Mouse (Mus musculus): ENCODE measurements around the gene Daglb. TPM values are rescaled to one million over a fixed set of nuclear protein-coding genes. Genes with fewer than 3 reads are reported as not detected.

Gene Daglb
- polyA plus RNA-seq, 1 experiment from 2014 or later, result 21.7 TPM

DNA sequence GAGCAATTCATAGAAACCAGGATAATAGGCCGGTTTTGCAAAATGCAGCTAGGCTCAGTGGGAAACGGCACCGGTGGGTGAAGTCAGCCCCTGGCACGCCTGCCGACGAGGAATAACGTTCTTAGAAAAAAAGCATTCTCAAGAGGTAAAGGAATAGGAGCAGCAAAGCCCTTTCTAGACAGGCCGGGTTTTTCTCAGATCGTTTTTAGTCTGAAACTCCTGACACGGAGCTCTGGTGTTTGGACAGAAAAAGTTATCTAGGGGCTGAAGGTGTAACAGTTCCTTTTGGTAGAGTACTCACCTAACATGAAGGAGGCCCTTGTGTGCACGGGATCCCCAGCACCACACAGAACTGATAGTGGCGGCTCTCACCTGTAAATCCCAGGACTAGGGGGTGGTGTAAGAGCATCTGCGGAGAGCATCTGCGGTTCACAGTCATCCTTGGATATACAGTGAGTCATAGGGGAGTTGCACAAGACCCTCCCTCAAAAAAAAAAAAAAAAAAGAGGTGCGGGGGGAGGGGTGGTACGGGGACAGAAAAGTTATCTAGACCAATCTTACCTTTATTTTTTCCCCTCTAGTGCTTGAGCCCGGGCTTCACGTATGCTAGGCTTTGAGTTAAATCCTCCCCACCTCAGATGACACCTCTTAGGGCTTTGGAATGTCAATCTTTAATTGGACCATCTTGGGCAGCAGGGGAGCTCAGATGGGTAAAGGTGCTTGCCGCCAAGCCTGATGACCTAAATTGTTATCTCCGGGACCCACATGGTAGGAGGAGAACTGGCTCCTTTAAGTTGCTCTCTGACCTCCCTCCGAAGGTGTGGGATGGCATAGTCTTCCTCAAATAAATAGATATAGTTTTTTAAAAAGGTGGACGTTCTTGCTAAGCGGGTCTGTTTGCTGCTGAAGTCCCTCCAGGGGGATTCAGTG lies 1.0 kb downstream of the Daglb start:
- Histone ChIP-seq H3K27me3 (ENCODE audit: control insufficient read depth, insufficient read depth, low read length) (no peaks in the 10 kb centered on the region), H3K9ac (replicated peaks; ENCODE audit: low read depth, low read length) (peak overlapping the region; percentile 64), H3K9me3 (ENCODE audit: control insufficient read depth, low read length) (no peaks in the 10 kb centered on the region), H3K4me2 (ENCODE audit: low read depth, low read length) (peak overlapping the region; percentile 84), H3K36me3 (ENCODE audit: control insufficient read depth, insufficient read depth, low read length) (0 out of 2 replicates have a peak, but pooled peaks cover 10% of the 10 kb centered on the region), H3K27ac (ENCODE audit: low read depth, low read length) (no peak overlapping the region), H3K4me1 (ENCODE audit: control insufficient read depth, insufficient read depth, low read length) (peaks cover 7% of the 10 kb centered on the region; the same call in 1 of the 2 replicates), H3K4me3 (ENCODE audit: low read depth, low read length) (peak overlapping the region; percentile 76)
- no peak for ATAC-seq (ENCODE audit: low read depth)
- 40% methylated on average over 23 of the region's 23 CpGs for WGBS

DNA sequence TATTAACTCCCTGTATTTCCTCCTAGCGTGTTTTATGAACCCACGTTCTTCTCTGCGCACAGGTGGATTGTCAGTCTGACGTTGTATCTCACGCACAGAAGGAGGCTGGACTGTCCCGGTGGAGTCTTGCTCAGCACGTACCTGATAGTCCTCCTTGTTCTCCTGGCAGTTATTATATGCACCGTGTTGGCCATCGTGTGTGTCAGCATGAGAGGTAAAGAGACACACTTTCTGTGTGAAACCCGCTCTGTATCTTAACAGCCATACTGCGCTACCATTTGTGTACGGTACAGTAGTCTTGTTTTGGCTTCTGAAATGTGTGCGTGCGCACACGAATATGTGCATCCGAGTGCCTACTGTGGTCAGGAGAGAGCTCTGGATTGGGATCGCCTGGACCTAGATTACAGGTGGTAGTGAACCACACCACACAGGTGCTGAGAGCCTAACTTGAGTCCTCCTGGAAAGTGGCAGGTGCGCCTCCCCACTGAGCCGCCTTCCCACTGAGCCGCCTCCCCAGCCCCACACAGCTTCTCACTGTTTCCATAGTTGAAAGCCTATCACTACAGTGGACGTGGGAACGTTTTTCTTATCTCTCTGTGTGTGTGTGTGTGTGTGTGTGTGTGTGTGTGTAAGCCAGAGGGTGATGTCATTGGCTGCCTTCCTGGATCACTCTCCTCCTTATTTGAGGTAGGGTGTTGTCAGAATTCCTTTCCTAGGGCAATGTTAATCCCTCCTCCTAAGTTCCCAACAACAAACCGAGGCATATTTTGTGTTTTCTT lies 2.7 kb downstream of the Daglb start:
- Histone ChIP-seq H3K9me3 (ENCODE audit: control insufficient read depth, low read length) (no peaks in the 10 kb centered on the region), H3K27ac (ENCODE audit: low read depth, low read length) (no peak overlapping the region), H3K27me3 (ENCODE audit: control insufficient read depth, insufficient read depth, low read length) (no peaks in the 10 kb centered on the region), H3K4me1 (ENCODE audit: control insufficient read depth, insufficient read depth, low read length) (peaks cover 7% of the 10 kb centered on the region; the same call in 1 of the 2 replicates), H3K36me3 (ENCODE audit: control insufficient read depth, insufficient read depth, low read length) (0 out of 2 replicates have a peak, but pooled peaks cover 10% of the 10 kb centered on the region), H3K9ac (replicated peaks; ENCODE audit: low read depth, low read length) (no peak overlapping the region), H3K4me2 (ENCODE audit: low read depth, low read length) (no peak overlapping the region), H3K4me3 (ENCODE audit: low read depth, low read length) (no peak overlapping the region)
- 95% methylated on average over 23 of the region's 23 CpGs for WGBS
- no peak for ATAC-seq (ENCODE audit: low read depth)

DNA sequence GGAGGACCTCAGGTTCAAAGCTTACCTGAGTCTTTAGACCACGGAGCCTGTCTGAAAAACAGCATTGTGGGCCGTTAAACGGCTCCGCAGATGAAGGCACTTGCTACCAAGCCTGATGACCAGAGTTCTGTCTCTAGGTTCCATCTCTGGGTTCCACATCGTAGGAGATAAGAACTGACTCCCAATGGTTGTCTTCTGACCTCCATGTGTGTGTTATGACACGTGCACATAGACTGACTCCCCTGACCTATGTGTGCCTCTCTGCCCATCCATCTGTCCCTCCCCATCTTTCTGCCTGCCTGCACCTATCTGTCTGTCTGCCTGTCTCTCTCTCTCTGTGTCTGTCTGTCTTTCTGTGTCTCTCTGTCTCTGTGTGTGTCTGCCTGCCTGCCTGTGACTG lies 3.5 kb downstream of the Daglb start:
- 95% methylated on average over 6 of the region's 6 CpGs for WGBS
- H3K4me3 ChIP-seq (ENCODE audit: low read depth, low read length), result no peak overlapping the region
- ATAC-seq (ENCODE audit: low read depth), result no peak
- peaks cover 14% of the 10 kb centered on the region; the same call in 1 of the 2 replicates for H3K36me3 ChIP-seq (ENCODE audit: control insufficient read depth, insufficient read depth, low read length)
- H3K27ac ChIP-seq (ENCODE audit: low read depth, low read length), result no peak overlapping the region
- no peak overlapping the region for H3K9ac ChIP-seq (replicated peaks; ENCODE audit: low read depth, low read length)
- H3K4me1 ChIP-seq (ENCODE audit: control insufficient read depth, insufficient read depth, low read length), result peaks cover 7% of the 10 kb centered on the region; the same call in 1 of the 2 replicates
- no peak overlapping the region for H3K4me2 ChIP-seq (ENCODE audit: low read depth, low read length)
- no peaks in the 10 kb centered on the region for H3K27me3 ChIP-seq (ENCODE audit: control insufficient read depth, insufficient read depth, low read length)
- H3K9me3 ChIP-seq (ENCODE audit: control insufficient read depth, low read length), result no peaks in the 10 kb centered on the region

DNA sequence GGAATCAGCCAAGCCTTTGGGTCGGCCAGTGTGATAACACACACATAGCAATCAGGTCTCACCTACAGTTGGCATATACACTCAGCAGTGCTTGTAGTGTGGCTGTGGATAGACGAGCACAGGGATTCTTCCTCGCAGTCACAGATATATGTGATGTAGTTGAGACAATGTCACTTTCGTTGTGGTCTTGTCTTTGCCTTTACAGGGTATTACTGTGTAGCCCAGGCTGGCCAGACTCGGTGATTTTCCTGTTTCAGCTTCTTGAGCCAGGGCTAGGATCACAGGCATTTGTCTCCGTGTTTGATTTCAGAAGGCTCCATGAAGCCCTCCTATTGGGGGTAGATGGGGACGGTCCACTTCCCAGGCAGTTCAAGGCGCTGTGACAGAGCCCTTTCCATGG lies 5.2 kb downstream of the Daglb start:
- Histone ChIP-seq H3K4me1 (ENCODE audit: control insufficient read depth, insufficient read depth, low read length) (peaks cover 7% of the 10 kb centered on the region; the same call in 1 of the 2 replicates), H3K36me3 (ENCODE audit: control insufficient read depth, insufficient read depth, low read length) (peaks cover 21% of the 10 kb centered on the region), H3K4me3 (ENCODE audit: low read depth, low read length) (no peak overlapping the region), H3K9me3 (ENCODE audit: control insufficient read depth, low read length) (no peaks in the 10 kb centered on the region), H3K4me2 (ENCODE audit: low read depth, low read length) (no peak overlapping the region), H3K9ac (replicated peaks; ENCODE audit: low read depth, low read length) (no peak overlapping the region), H3K27me3 (ENCODE audit: control insufficient read depth, insufficient read depth, low read length) (no peaks in the 10 kb centered on the region), H3K27ac (ENCODE audit: low read depth, low read length) (no peak overlapping the region)
- ATAC-seq (ENCODE audit: low read depth), result no peak
- 96% methylated on average over 8 of the region's 8 CpGs for WGBS

DNA sequence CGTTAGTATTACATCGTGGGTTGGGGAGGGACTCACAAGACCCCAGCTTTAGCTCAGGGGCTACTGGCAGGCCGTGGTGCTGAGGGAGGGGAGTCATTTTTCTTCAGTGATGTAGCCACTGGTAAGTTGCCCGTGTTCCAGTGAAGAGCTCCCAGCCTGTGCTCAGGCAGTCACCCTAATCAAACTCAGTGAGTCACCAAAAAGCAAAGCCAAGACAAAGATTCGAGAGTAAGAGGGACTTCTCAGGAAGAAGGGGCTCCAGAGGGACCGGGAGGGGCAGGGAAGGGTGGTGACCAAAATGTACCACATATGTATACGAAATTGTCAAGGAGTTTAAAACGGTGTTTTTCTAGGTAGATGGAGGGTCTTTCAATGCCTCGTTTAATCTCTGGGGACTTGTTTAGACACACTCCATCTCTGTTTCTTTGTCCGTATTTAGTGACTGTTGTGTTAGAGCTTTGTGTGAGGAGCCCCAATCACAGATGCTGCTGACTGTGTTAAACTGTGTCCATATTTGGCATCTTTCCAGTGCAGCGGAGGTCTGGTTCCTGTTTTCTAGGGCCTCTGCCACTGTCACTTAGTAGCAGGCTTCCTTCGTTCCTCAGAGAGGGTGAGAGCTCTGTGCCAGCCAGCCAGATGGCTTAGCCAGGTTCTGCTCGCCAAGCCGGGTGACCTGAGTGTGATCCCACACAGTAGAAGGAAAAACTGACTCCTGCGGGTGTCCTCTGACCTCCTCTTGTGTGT lies 6.2 kb downstream of the Daglb start:
- no peak overlapping the region for H3K4me3 ChIP-seq (ENCODE audit: low read depth, low read length)
- H3K36me3 ChIP-seq (ENCODE audit: control insufficient read depth, insufficient read depth, low read length), result peaks cover 31% of the 10 kb centered on the region
- ATAC-seq (ENCODE audit: low read depth), result no peak
- H3K4me2 ChIP-seq (ENCODE audit: low read depth, low read length), result no peak overlapping the region
- no peaks in the 10 kb centered on the region for H3K27me3 ChIP-seq (ENCODE audit: control insufficient read depth, insufficient read depth, low read length)
- no peak overlapping the region; the same call in 1 of the 2 replicates for H3K27ac ChIP-seq (ENCODE audit: low read depth, low read length)
- WGBS, result 74% methylated on average over 15 of the region's 15 CpGs
- peaks cover 2% of the 10 kb centered on the region; the same call in 1 of the 2 replicates for H3K4me1 ChIP-seq (ENCODE audit: control insufficient read depth, insufficient read depth, low read length)
- H3K9ac ChIP-seq (replicated peaks; ENCODE audit: low read depth, low read length), result no peak overlapping the region
- no peaks in the 10 kb centered on the region for H3K9me3 ChIP-seq (ENCODE audit: control insufficient read depth, low read length)

DNA sequence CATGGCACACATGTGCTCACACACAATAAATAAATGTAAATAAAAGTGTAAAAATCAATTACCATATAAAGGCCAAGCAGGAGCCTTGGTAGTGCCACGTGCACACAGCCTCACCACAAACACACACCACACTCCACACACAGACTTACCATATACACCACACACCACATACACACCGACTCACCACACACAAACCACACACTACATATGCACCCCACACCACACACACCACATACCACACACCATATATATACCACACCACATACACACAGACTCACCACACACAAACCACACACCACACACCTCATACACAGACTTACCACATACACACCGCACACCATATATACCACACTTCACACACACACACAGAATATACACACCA lies 6.8 kb downstream of the Daglb start:
- Histone ChIP-seq H3K27me3 (ENCODE audit: control insufficient read depth, insufficient read depth, low read length) (no peaks in the 10 kb centered on the region), H3K9ac (replicated peaks; ENCODE audit: low read depth, low read length) (no peak overlapping the region), H3K27ac (ENCODE audit: low read depth, low read length) (peak overlapping the region; percentile 3; the same call in 1 of the 2 replicates), H3K36me3 (ENCODE audit: control insufficient read depth, insufficient read depth, low read length) (peaks cover 35% of the 10 kb centered on the region), H3K4me3 (ENCODE audit: low read depth, low read length) (no peak overlapping the region), H3K4me2 (ENCODE audit: low read depth, low read length) (no peak overlapping the region), H3K9me3 (ENCODE audit: control insufficient read depth, low read length) (no peaks in the 10 kb centered on the region), H3K4me1 (ENCODE audit: control insufficient read depth, insufficient read depth, low read length) (no peaks in the 10 kb centered on the region)
- 92% methylated on average over 3 of the region's 3 CpGs for WGBS
- ATAC-seq (ENCODE audit: low read depth), result no peak

GRCm38 (mm10) chr5:143471953-143472618 lies 7.7 kb downstream of the Daglb start:
- Histone ChIP-seq H3K27me3 (ENCODE audit: control insufficient read depth, insufficient read depth, low read length) (no peaks in the 10 kb centered on the region), H3K4me2 (ENCODE audit: low read depth, low read length) (no peak overlapping the region), H3K27ac (ENCODE audit: low read depth, low read length) (no peak overlapping the region), H3K9me3 (ENCODE audit: control insufficient read depth, low read length) (no peaks in the 10 kb centered on the region), H3K4me3 (ENCODE audit: low read depth, low read length) (no peak overlapping the region), H3K9ac (replicated peaks; ENCODE audit: low read depth, low read length) (no peak overlapping the region), H3K36me3 (ENCODE audit: control insufficient read depth, insufficient read depth, low read length) (peaks cover 35% of the 10 kb centered on the region), H3K4me1 (ENCODE audit: control insufficient read depth, insufficient read depth, low read length) (no peaks in the 10 kb centered on the region)
- 87% methylated on average over 9 of the region's 9 CpGs for WGBS
- no peak for ATAC-seq (ENCODE audit: low read depth)

DNA sequence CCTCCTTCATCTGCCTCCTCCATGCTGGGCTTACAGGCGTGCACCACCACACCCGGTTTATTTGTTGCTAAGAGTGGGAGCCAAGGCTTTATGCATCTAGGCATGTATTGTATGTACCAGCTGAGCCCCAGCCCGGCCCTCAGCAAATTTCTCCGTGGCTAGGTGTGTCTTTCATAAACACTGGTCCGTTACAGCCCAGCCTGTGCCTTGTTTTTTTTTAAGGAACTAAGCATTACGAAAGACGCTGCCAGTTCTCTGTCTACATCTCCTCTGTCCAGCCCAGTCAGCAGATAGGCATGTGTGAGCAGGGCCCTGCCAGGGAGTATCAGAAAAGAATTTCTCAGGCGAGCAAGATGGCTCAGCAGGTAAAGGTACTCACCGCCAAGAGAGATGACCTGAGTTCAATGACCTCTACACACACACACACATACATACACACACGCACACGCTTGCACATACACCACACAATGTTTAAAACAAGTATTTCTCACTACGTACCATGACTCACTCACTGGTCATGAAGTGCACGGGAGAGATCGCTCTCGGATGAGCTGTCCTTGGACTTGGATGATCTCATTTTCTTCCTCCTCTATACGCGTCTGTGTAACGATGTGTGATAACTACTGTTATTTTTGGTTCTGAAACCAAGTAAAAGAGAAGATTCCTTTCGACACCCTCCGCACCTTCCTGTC lies 10.9 kb downstream of the Daglb start:
- ATAC-seq (ENCODE audit: low read depth), result no peak

More for the DNA sequence above, 10.9 kb downstream of the Daglb start:
- no peaks in the 10 kb centered on the region for H3K9me3 ChIP-seq (ENCODE audit: control insufficient read depth, low read length)
- no peak overlapping the region for H3K27ac ChIP-seq (ENCODE audit: low read depth, low read length)
- peaks cover 33% of the 10 kb centered on the region for H3K36me3 ChIP-seq (ENCODE audit: control insufficient read depth, insufficient read depth, low read length)
- no peaks in the 10 kb centered on the region for H3K27me3 ChIP-seq (ENCODE audit: control insufficient read depth, insufficient read depth, low read length)
- H3K4me1 ChIP-seq (ENCODE audit: control insufficient read depth, insufficient read depth, low read length), result no peaks in the 10 kb centered on the region
- no peak overlapping the region for H3K4me2 ChIP-seq (ENCODE audit: low read depth, low read length)
- WGBS, result 97% methylated on average over 20 of the region's 20 CpGs
- H3K9ac ChIP-seq (replicated peaks; ENCODE audit: low read depth, low read length), result no peak overlapping the region
- no peak overlapping the region for H3K4me3 ChIP-seq (ENCODE audit: low read depth, low read length)
